Mouse (Mus musculus) neutrophil, adult 5-6 weeks (primary cell): ENCODE measurements around the gene Madcam1. TPM values are rescaled to one million over a fixed set of nuclear protein-coding genes. Genes with fewer than 3 reads are reported as not detected.

Experiments used
- ATAC-seq: fragments of 151-379, 151-347 bp; 2 replicates; pipeline ENCODE4 v1.8.0; 2017; ENCODE audit warnings: mild to moderate bottlenecking, moderate TSS enrichment; ENCODE audit not compliant: insufficient number of reproducible peaks, poor library complexity, low FRiP score, severe bottlenecking; ENCODE audit errors: extremely low read depth
- total RNA-seq: library from RNA; stranded (forward); fragments of 200-1000 nt; gene quantifications from 2 replicates; pipeline ENCODE4 v1.2.3, GENCODE M21; 2017

Madcam1 gene
- total RNA-seq, 1 experiment from 2014 or later, result not detected

DNA sequence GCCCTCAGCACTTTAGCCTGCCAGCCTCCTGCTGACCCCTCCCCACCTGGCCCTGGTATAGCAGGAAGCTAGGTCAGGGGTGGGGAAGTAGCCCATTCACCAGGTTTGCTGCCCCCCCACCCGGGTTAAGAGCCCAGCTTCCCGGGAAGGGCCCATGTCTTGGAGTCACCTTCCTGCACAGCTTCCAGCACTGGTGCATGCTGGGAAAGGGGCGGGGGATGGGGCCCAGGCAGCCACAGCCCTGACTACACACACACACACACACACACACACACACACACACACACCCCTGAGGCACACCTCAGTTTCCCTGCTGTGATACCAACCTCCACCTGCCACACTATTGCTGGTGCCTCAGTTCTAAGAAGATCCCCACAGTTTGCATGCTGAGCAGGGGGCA is 2.5 kb upstream of the Madcam1 start:
- no peak for ATAC-seq

DNA sequence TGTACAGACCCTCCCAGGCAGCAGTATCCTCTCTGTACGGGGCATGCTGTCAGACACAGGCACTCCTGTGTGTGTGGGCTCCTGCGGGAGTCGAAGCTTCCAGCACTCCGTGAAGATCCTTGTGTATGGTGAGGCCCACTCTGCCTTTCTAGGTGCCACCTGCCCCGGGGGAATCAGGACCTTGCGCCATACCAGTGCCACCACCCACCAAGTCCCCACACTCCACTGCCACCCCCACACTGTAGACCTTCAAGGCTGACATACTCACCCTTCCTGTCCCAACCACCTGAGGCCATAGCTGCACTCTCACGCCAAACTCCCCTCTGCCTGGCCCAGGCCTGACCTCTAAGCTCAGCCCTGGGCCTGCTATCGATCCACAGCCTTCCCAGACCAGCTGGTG is 692 bp downstream of the Madcam1 start:
- ATAC-seq, result no peak

DNA sequence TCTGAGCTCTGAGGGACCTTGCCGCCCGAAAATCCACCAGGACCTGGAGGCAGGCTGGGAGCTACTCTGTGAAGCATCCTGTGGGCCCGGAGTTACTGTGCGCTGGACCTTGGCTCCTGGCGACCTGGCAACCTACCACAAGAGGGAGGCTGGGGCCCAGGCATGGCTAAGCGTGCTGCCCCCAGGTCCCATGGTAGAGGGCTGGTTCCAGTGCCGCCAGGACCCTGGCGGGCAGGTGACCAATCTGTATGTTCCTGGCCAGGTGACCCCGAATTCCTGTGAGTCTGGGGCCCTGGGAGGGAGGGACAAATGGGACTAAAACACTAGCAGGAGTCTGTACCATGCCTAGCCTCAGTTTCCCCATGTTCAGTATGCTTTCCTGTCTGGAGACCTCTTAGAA is 2.1 kb downstream of the Madcam1 start:
- no peak for ATAC-seq

DNA sequence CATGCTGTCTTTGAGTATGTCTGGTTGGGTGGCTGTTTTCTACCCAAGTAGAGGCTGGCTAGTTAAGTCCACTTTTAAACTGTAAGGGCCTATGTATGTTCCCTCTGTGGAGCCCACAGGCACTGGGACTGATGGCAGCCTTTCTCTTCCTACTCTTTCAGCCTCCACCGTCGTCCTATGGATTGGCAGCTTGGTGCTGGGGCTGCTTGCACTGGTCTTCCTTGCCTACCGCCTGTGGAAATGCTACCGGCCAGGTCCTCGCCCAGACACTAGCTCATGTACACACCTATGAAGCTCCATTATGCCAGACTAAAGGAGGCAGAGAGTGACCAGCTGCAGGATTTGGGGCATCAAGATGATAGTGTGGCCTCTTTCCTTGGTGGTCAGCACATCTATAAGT is 3.7 kb downstream of the Madcam1 start:
- ATAC-seq, result no peak

DNA sequence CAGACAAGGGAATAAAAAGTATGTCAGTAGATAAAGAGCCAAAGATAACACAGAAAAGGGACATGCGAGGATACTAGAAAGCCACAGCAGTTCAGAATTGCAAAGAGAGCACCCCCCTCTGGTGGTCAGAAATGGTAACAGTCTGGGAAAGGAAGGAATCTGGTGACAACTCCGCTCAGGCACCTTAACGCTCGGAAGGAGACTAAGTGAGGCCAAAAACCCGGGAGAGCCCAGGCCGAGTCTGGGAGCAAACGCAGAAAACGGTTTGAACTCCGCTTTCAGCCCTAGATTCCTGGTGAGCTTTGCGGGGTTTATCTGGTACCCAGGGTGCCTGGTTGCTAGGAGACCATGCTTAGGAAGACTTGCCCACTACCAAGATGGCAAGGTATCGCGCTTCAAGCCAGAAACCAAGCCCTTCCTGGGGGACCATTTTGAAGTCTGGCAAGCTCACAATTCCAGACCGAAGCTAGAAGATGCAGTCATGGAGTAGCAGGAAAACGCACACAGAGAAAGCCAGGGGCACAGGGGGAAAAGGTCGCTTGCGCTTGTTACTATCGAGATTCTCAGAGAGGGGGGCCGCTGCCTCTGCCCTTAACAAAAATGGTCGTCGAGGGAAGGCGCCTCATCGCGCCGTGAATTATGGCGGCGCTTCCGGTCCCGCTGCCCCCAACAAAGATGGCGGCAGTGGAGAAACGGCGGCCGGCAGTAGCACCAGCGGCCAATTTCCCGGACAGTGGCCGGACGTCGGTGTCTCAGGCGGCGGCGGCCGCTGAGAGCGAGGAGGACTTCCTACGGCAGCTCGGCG is 4.6 kb downstream of the Madcam1 start, which contains the start of gene Tpgs1:
Gene Tpgs1, plus strand, starts transcription at position 599 of the 805 bp plus-strand sequence.
- ATAC-seq, result peak; percentile 78

DNA sequence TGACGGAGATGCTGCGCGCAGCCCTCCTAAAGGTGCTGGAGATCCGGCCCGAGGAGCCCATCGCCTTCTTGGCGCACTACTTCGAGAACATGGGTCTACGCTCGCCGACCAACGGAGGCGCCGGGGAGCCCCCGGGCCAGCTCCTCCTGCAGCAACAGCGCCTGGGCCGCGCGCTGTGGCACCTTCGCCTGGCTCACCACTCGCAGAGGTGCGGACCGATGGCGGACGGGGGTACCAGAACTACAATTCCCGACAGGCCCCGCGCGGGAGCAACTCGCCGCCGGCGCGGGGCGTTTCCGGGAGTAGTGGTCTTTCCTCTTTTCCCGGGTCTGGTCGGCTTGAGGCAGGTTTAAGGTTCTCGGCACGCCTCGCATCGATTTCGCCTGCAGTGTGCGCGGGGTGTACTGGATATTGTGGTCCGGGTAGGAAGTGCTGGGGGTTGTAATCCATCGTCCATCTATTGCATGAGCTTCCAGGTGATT is 5.3 kb downstream of the Madcam1 start:
- no peak for ATAC-seq

DNA sequence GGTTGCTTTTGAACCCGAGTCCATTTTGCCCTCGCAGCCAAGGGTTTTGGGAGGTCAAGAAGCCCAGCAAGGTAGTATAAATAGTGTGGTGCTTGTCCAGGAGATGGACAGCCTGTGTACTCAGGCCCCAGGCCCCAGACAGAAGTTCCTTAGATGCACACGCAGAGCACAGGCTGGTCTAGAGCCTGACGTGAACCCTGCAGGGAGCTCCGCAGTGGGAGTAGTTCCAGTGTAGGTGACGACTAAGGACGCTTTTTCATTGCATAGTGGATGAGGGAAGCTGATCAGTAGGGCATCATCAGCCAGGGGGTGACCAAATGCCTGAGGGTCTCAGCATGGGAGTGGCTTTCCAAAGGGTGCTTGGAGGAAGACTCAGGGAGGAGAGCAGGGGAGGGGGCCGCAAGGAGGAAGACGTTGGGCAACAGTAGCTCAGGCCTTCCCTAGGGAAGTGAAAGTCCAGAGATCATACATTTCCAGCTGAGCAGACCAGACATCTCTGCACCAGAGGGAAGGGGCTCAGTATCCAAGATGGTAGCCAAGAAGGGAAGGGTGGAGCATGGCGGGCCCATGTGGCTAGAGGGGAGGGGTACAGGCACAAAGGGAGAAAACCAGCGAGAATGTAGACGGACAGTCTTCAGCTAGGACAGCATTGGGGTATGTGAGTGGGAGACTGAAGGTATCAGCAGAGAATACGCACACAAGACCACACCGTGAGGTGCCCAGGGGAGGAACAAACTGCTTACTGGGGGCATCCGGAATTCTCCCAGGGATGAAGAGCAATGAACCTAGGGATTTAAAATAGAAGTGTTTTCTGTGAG is 5.9 kb downstream of the Madcam1 start:
- ATAC-seq, result no peak

DNA sequence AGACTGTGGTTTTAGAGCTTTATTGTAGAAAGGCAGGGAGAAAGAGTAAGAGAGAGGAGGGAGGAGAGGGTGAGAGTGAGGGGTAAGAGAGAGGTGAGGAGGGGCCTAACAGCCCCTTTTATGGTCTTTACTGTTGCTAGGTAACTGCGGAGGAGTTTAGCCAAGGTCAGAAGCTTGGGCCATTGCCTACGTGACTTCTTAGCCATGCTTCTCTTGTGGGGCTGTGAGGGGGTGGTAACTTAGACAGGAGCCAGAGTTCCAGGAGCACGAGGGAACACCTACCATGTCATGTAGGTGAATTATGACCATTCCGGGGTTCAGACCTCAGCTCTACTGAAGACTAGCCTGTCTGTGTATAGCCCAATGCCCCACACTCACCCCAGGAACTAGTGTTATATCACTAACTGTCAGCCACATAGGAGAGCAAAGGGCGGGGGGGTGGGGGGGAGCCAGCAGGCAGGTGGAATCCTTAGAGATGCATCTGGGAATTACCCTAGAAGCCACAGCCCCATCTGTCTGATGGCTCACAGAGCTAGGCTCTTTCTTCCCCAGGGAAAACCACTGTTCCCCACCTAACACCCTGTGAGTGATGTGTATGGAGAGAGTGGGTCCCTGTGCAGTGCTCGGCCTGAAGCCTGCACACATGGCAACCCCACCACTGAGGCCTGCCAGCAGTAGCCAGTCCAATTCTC is 7.2 kb downstream of the Madcam1 start:
- no peak for ATAC-seq

DNA sequence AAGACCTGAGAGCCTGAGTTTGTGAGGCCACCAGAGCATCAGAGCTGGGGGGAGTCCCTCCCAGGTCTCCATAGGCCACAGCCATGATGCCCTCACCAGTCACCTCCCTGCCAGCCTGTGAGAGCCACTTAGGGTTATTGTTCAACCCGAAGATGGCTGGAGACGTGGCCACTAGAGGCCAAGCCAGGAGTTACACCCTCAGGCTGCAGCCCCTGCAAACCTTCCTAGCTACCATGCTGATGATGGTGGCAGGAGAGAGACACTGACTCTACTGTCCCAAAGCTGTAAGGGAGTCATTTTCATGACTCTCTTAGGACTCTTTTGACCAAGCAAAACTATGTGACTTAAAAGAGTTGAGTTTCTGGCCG is 7.7 kb downstream of the Madcam1 start:
- no peak for ATAC-seq

DNA sequence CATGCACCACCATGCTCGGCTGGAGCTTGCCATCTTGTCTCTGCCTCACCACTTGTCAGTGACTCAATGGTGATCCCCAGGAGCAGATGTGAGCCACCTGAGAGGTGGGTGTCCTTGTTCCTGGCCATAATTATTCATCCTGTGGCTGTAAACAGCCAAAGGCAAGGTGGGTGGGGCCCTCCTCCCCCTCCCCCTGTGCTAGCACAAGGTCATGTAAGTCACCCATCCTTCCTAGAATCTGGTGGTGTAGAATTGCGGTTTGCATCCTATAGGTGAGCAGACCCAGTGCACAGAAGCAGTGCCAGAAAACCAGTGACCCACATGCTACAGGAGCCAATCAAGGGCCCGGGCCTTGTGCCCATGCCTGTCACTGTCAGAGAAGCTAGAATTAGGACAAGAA is 8.7 kb downstream of the Madcam1 start:
- no peak for ATAC-seq

DNA sequence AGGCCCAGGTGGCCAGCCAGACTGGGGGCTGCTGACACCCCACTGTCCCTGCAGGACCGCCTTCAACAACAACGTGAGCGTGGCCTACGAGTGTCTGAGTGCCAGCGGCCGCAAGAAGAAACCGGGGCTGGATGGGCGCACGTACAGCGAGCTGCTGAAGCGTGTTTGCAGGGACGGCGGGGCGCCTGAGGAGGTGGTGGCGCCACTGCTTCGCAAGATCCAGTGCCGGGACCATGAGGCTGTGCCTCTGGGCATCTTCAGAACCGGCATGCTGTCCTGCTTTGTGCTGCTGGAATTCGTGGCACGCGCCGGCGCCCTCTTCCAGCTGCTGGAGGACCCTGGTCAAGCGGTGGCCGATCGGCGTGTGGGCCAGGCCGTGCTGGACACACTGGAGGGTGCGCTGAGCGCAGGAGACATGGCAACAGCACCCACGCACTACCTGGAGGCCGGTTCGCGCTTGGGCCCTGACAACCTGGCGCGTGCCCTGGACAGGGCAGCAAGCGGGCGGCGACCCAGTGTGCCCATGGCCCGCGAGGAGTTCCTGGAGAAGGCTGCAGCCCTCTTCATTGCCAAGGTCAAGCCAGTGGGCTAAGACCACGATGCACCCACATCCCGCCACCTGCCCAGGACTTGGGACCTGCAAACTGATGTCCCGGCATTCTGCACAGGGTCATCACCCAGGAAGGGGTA is 11.1 kb downstream of the Madcam1 start:
- no peak for ATAC-seq

DNA sequence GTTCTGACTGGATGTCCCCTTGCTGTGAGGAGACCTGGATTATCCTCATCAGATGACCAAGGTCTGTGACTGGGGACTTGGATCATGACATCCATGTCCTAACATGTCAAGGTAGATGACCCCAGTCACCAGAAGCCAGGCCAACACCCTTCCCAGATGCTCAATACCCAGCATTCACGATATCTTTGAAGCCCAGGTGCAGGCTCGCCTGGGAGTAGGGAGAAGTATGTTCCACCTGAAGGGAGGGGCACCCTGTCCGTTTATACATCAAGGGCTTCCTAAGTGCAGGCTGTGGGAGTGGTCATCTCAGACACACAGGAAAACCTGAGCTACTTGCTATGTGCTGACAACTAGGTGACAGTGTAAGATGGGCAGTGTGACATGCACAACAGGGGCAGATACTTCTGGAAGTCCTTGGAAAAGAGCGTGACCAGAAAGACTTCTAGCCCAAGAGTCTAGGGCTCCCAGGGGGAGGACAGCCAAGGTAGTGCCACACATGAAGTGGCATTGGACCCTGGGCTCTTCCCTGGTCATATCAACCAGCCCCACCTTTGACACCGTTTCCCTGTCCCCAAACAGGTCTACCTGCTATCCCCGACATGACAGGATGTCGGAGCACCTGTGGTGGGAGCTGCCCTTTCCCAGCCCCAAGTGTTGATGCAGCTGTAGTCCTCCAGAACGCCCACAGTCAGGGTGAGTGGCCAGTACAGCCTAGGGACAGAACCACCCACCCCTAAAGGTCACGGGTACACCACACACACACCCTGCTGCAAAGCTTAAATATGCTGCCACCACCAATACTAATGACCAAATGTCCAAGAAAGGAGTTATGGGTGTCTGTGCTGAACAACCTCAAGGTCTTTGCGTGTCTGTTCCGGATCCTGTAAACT is 16.5 kb downstream of the Madcam1 start:
- peak; percentile 0; the same call in 1 of the 2 replicates for ATAC-seq

DNA sequence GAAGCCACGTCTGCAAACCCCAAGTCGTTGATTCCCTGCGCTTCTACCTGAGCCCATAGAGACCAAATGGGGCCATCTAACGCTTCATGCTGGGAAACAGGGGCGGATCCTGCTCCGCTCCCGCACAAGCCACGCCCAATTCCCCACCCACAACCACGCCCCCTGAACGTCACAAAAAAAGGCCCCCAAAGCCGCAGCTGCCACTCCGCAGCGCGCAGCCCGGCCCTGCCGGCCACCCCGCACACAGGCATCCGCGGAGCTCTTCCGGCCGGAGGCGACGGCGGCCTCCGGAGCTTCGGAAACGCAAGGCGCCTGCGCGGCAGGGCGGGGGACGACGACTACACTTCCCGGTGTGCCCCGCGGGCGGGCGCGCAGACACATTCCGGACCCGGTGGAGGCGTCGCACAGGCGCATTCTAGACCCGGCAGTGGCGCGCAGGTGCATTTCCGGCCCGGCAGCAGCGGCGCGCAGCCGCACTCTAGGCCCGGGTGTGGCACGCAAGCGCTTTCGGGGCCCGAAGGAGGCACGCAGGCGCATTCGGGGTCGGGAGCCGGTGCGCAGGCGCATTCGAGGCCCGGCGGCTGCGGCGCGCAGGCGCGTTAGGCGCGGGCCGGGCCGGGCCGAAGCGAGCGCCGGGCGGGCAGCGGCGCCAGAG is 17.4 kb downstream of the Madcam1 start, which contains the start of gene Cdc34:
Gene Cdc34, plus strand, starts transcription at position 605 of the 655 bp plus-strand sequence.
- ATAC-seq, result peak; percentile 84

DNA sequence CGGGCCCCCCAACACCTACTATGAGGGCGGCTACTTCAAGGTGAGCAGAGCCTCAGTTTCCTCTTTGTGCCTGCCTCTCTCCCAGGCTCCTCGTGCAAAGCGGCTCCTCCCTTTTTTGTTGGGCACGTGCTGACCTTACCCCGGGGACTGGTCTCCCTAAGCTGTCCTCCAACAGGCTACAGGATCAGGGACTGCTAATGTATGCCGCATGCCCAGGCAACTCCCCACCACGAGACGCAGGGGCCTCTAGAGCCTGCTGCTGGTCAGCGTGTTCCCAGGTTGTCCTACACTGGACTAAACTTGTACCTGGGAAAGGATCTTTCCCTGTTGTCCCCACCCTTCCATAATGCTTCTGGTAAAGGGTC is 18.2 kb downstream of the Madcam1 start:
- ATAC-seq, result no peak

DNA sequence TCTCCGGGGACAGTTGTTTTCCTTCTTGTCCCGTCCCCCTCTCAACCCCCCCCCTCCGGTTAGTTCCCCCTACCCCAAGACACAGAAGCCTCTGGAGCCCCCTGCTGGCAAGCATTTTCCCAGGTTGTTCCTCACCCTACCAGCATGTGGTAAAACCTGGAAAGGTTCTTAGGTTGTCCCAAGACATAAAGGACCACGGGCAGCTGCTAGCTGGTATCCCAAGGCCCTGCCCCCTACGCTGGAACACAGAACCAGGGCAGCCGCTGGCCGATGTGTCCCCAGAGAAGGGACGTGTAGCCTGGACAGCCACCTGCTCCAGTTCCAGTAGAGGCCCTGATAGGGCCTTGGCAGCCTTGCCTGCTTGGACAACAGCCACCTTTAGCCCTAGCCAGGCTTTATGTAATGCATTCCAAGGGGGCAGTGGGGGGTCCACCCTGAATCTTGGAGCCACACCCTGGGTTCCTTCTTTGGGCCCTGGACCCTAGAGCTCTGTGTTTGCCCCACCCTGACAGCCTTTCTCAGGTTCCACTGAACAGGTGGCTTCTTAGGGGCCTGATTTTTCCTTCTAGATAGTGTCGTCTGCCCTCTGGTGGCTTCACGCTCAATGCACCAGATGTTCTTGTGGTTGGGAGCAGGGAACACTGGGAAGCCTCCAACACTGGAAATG is 18.7 kb downstream of the Madcam1 start:
- ATAC-seq, result no peak

DNA sequence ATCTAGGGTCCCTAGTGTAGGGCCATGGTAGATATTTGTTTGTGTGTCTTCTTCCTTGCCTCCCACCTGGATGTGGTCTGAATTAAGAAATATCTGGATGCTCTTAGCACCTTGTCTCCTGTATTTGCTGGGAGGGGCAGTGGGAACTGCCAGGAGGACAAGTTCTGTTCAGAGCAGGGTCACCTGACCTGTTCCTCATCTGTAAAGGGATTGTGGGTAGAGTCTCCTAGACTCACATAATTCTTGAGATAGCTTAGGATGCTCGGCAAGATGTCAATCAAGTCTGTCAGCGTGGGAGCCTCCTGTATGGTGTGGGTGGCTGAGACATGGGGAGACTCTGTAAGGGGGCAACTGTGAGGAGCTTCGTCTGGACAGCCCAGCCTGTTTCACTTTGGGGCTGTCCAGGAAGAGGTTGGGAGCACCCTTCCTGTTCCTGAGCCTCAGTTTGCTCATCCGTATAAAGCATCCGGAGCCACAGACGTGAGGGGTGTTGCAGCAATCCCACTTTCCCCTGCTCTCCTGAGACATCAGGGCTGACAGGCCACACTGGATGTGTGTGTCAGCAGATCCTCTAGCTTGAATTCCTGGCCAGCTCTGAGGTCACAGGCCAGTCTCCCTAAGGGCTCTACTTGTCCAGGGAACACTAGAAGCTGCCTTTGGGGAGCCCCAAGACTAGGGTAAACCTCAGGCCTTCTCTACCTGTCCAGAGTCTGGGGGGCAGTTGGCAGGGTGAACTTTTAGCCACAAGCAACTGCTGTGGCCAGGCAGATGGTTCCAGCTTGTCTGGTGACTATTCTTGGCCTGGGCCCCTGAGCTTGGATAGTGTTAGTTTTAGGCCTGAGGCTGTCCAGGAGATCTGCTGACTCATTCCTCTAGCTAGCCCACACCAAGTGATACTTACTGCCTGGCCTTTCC is 19.6 kb downstream of the Madcam1 start:
- no peak for ATAC-seq
